In genomic region chr9:21014691-21015570, GRCm38 (mm10) we compare ENCODE assay signal across 9 mouse cellular contexts. TPM values are rescaled to one million over a fixed set of nuclear protein-coding genes. Genes with fewer than 3 reads are reported as not detected.
DNase-seq lines count a peak whose midpoint lies in the region; ATAC-seq lines count a peak whose summit lies in the region.
"Had no signal": no experiment of that assay in that cellular context is flagged by ENCODE, and none has a peak within 500 bp of the region (broad histone marks: within the 10 kb centered on the region; RNA-seq: fewer than 3 reads in every experiment).

No protein-coding gene starts in this region.

- H3K27ac ChIP-seq in neural tube, embryonic 11.5 days (ENCODE audit: low read depth, low read length) = no peak overlapping the region
- no peak overlapping the region for H3K27ac ChIP-seq in embryonic facial prominence, embryonic 14.5 days (replicated peaks; ENCODE audit: low read depth, low read length)

- H3K9me3 ChIP-seq in neural tube, embryonic 11.5 days (ENCODE audit: control insufficient read depth, low read length) = no peaks in the 10 kb centered on the region
- H3K9me3 ChIP-seq in embryonic facial prominence, embryonic 14.5 days (ENCODE audit: control insufficient read depth, low read length) = no peaks in the 10 kb centered on the region

- H3K4me2 ChIP-seq in neural tube, embryonic 11.5 days (ENCODE audit: low read depth) = peak overlapping the region; percentile 35; the same call in 1 of the 2 replicates
- peak overlapping the region; percentile 68 for H3K4me2 ChIP-seq in embryonic facial prominence, embryonic 14.5 days (ENCODE audit: low read depth, low read length)

- peaks cover 43% of the 10 kb centered on the region for H3K27me3 ChIP-seq in neural tube, embryonic 11.5 days (ENCODE audit: control insufficient read depth, insufficient read depth, low read length)
- peaks cover 33% of the 10 kb centered on the region for H3K27me3 ChIP-seq in embryonic facial prominence, embryonic 14.5 days (replicated peaks; ENCODE audit: control insufficient read depth, insufficient read depth, low read length)

- H3K9ac ChIP-seq in neural tube, embryonic 11.5 days (ENCODE audit: low read length) = no peak overlapping the region
- peak overlapping the region; percentile 54 for H3K9ac ChIP-seq in embryonic facial prominence, embryonic 14.5 days (ENCODE audit: low read depth, low read length)

- 2% methylated on average over 29 of the region's 29 CpGs for WGBS in neural tube, embryonic 11.5 days
- 2% methylated on average over 23 of the region's 29 CpGs for WGBS in embryonic facial prominence, embryonic 14.5 days

- intact Hi-C loops in heart, postnatal 10 days (cut with DNase I) = no loop called here

- H3K4me3 ChIP-seq in neural tube, embryonic 11.5 days (ENCODE audit: low read depth, low read length) = peak overlapping the region; percentile 20; the same call in 1 of the 2 replicates
- H3K4me3 ChIP-seq in embryonic facial prominence, embryonic 14.5 days (ENCODE audit: low read depth, low read length) = peak overlapping the region; percentile 43
- H3K4me3 ChIP-seq: myocyte had no signal

- H3K4me1 ChIP-seq in neural tube, embryonic 11.5 days (ENCODE audit: control insufficient read depth, insufficient read depth, low read length) = peaks cover 6% of the 10 kb centered on the region; the same call in 1 of the 2 replicates
- H3K4me1 ChIP-seq in embryonic facial prominence, embryonic 14.5 days (ENCODE audit: control insufficient read depth, insufficient read depth, low read length) = no peaks in the 10 kb centered on the region

- no peaks in the 10 kb centered on the region for H3K36me3 ChIP-seq in neural tube, embryonic 11.5 days (ENCODE audit: control insufficient read depth, insufficient read depth, low read length)
- H3K36me3 ChIP-seq in embryonic facial prominence, embryonic 14.5 days (ENCODE audit: control insufficient read depth, insufficient read depth, low read length) = no peaks in the 10 kb centered on the region

- ATAC-seq in neural tube, embryonic 11.5 days (ENCODE audit: insufficient read depth, low FRiP score, low TSS enrichment) = no peak
- ATAC-seq in embryonic facial prominence, embryonic 14.5 days (ENCODE audit: low read depth) = peak; percentile 69

- no peak for DNase-seq in neural tube, embryonic 11.5 days (ENCODE audit: low spot score)
- no peak for DNase-seq in neural tube, embryonic 10.5 days (ENCODE audit: extremely low spot score, low spot score)
- peak; percentile 77 for DNase-seq in embryonic facial prominence, embryonic 14.5 days (ENCODE audit: low spot score)
- peak; percentile 70 to 77 for DNase-seq in heart, postnatal 10 days
- DNase-seq in kidney, postnatal 14 days = peak; percentile 75
- DNase-seq in lung, postnatal 14 days = peak; percentile 73
- peak; percentile 80 to 85 for DNase-seq in spleen, adult 18-20 months
- DNase-seq in MN1 (ENCODE audit: low spot score) = no peak

RNA-seq across cellular contexts. Expression of gene Icam1, which starts 0.9 kb away (rescaled TPM):
- 5.6 TPM in 2 replicates for polyA plus RNA-seq in neural tube, embryonic 11.5 days (2014; fragmentation: Nextera tagmentation; extraction: Ambion mirVana)
- polyA plus RNA-seq in embryonic facial prominence, embryonic 14.5 days (2014; fragmentation: Nextera tagmentation; extraction: Ambion mirVana) = 18.6 and 20.0 TPM in 2 replicates
- 1 to 10 TPM; 8.9 to 9.5 TPM for total RNA-seq in heart, postnatal 10 days (2021)

RNA-seq across cellular contexts. Expression of gene Mrpl4, which starts 12.4 kb away (rescaled TPM):
- polyA plus RNA-seq in neural tube, embryonic 11.5 days (2014; fragmentation: Nextera tagmentation; extraction: Ambion mirVana) = 131 and 135 TPM in 2 replicates
- polyA plus RNA-seq in embryonic facial prominence, embryonic 14.5 days (2014; fragmentation: Nextera tagmentation; extraction: Ambion mirVana) = 110 and 119 TPM in 2 replicates
- 100 to 1,000 TPM; 103 to 104 TPM for total RNA-seq in heart, postnatal 10 days (2021)

RNA-seq across cellular contexts. Expression of gene Icam4, which starts 14.2 kb away (rescaled TPM):
- 4.2 and 5.8 TPM in 2 replicates for polyA plus RNA-seq in neural tube, embryonic 11.5 days (2014; fragmentation: Nextera tagmentation; extraction: Ambion mirVana)
- polyA plus RNA-seq in embryonic facial prominence, embryonic 14.5 days (2014; fragmentation: Nextera tagmentation; extraction: Ambion mirVana) = 0.65 and 0.69 TPM in 2 replicates
- total RNA-seq in heart, postnatal 10 days (2021) = under 1 TPM; 0.53 to 0.79 TPM

RNA-seq across cellular contexts. Expression of gene Icam5, which starts 16.9 kb away (rescaled TPM):
- polyA plus RNA-seq in neural tube, embryonic 11.5 days (2014; fragmentation: Nextera tagmentation; extraction: Ambion mirVana) = 0.11 TPM in 1 of 2 replicates, not detected in the other
- polyA plus RNA-seq in embryonic facial prominence, embryonic 14.5 days (2014; fragmentation: Nextera tagmentation; extraction: Ambion mirVana) = 0.19 TPM in 1 of 2 replicates, not detected in the other
- under 1 TPM; 0.10 to 0.12 TPM for total RNA-seq in heart, postnatal 10 days (2021)

RNA-seq across cellular contexts. Expression of gene S1pr2, which starts 38.4 kb away (rescaled TPM):
- 24.8 and 28.5 TPM in 2 replicates for polyA plus RNA-seq in neural tube, embryonic 11.5 days (2014; fragmentation: Nextera tagmentation; extraction: Ambion mirVana)
- 54.5 and 59.6 TPM in 2 replicates for polyA plus RNA-seq in embryonic facial prominence, embryonic 14.5 days (2014; fragmentation: Nextera tagmentation; extraction: Ambion mirVana)
- 10 to 100 TPM; 10.2 to 11.0 TPM for total RNA-seq in heart, postnatal 10 days (2021)

Comparison
In these comparisons a context has a peak if more than half of its experiments do, and no peak if none do; other contexts are left out.
1. DNase-seq: peak in embryonic facial prominence, embryonic 14.5 days (single experiment), heart, postnatal 10 days (2 of 2), kidney, postnatal 14 days (single experiment), lung, postnatal 14 days (single experiment) and spleen, adult 18-20 months (2 of 2); none in neural tube, embryonic 11.5 days (single experiment), neural tube, embryonic 10.5 days (single experiment) and MN1 (single experiment).